Mouse (Mus musculus): Measurements from ENCODE around the gene Cdhr3.

DNA sequence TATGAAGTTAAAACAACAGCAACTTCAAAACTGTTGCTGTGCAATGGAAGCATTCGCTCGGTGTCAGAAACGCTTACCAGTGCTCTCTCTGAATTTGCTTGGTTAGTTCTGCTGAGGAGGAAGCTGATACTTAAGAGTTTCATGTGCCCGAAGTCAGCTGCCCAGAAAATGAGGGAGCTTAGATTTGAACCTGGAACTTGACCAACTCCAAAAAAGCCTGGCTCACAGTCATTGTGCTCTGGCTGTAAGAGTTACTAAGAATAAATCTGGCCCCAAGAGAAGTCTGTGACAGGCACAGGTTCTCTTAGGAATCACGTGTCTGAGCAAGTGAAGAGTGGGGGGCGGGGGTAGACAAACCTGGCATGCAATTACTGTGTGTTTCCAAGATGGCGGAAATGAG, 51.2 kb downstream of the Cdhr3 start:
- TF ChIP-seq CTCF (IDR thresholded peaks at IDR 0.05; ENCODE audit: control insufficient read depth, insufficient read depth, insufficient read length) (no peak), MAX (IDR thresholded peaks at IDR 0.05) (no peak), FOSL1 (IDR thresholded peaks at IDR 0.05; ENCODE audit: insufficient read depth, low read length, poor library complexity, severe bottlenecking) (no peak), MYOD1 (IDR thresholded peaks at IDR 0.05; ENCODE audit: control insufficient read depth, insufficient read length, low read depth) (no peak), USF1 (IDR thresholded peaks at IDR 0.05; ENCODE audit: low read depth) (no peak), MYOG (IDR thresholded peaks at IDR 0.05; ENCODE audit: control insufficient read depth, extremely low read depth, insufficient read length) (no peak), CEBPB (IDR thresholded peaks at IDR 0.05; ENCODE audit: low read depth) (no peak)

All from C2C12 (cell line).